Mouse (Mus musculus) G1E (cell line): ENCODE results near the gene Slc22a13.

Source experiments
- CTCF ChIP-seq: IDR thresholded peaks from 2 replicates; pipeline ENCODE4 v1.5.1; 2012; ENCODE audit warnings: low read depth, low read length, inconsistent platforms, mixed read lengths
- POLR2AphosphoS5 ChIP-seq: IDR thresholded peaks from 2 replicates; pipeline ENCODE4 v1.6.1; 2012; ENCODE audit warnings: low read depth, low read length, inconsistent platforms; ENCODE audit not compliant: insufficient replicate concordance
- TAL1 ChIP-seq: conservative IDR thresholded peaks from 2 replicates; pipeline ENCODE4 v1.6.1; 2012; ENCODE audit warnings: low read depth, low read length, inconsistent platforms, mixed read lengths

DNA sequence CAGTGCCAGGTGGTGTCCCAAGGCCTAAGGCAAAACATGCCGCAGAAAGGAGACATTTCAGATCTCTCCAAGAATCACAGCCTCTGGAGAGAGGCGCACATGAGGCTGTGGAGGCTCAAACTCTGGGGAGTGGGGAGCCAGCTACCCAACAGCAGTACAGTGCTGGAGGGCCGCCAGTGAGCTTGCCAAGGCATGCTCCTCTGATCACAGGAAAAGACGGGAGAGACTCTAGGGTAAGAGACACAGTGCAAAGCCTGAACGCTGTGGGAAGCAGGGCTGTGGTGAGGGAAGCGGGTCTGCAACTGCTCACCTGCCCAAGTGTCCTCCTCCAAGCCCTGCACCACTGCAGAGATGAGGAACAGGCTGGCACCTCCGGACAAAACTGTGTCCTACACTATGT is 53.1 kb downstream of the Slc22a13 start:
- TF ChIP-seq CTCF (no peak), POLR2AphosphoS5 (no peak), TAL1 (no peak)
